Mouse (Mus musculus) Patski (cell line): ENCODE measurements around the gene Neurl2. TPM values are rescaled to one million over a fixed set of nuclear protein-coding genes. Genes with fewer than 3 reads are reported as not detected.
"Not testable (repeated sequence)": the region's sequence is repeated elsewhere in the genome, so short reads cannot be mapped to it uniquely, and the experiment has no call there.

ENCODE experiments used
- ATAC-seq: fragments of 100-300 bp; one replicate; pipeline ENCODE4 v1.8.0; 2021
- CTCF ChIA-PET: fragments of 350-600 bp; sonication (Branson Sonifier 250); formaldehyde crosslinking; loops from one replicate; lab custom pipeline; 2022; ENCODE audit warnings: inconsistent platforms; lab: Charles Lee
- POLR2A ChIA-PET: fragments of 350-600 bp; sonication (Branson Sonifier 250); formaldehyde crosslinking; loops from one replicate; lab custom pipeline; 2022; ENCODE audit warnings: antibody characterized with exemption, inconsistent platforms; lab: Charles Lee
- DNase-seq: peaks from one replicate; pipeline ENCODE4 v3.0.0-alpha.2; 2011; ENCODE audit warnings: low read depth, low spot score
- H3K27me3 ChIP-seq: fragments of 371-371 bp; one replicate; pipeline ENCODE4 v1.5.1; 2021
- CTCF ChIP-seq: fragments of 100-300 bp; IDR thresholded peaks from one replicate; pipeline ENCODE4 v1.5.1; 2021
- in situ Hi-C: fragments of 300-500 bp; cut with MboI; formaldehyde crosslinking; loops from 3 replicates; pipeline ENCODE4 v1.11.1; 2018; ENCODE audit warnings: low pct_unique_long_range_greater_than_20kb, mixed read lengths
- polyA plus RNA-seq: library from polyadenylated mRNA; unstranded; gene quantifications from one replicate; pipeline ENCODE4 v1.2.3, GENCODE M21; 2021

The Neurl2 gene
- 2.6 TPM for polyA plus RNA-seq

- ATAC-seq (peak; percentile 13), DNase-seq (peak; percentile 89)
- no peak for TF ChIP-seq CTCF
- in situ Hi-C loops = no loop called here
- ChIA-PET CTCF (interaction anchor here (1.3 to 2.5 kb wide), 7 partner anchors 11 to 44 kb away, joined by 3 to 10 read pairs (median 4); partner anchors contain the start of genes Acot8, Pltp and Zswim1), POLR2A (interaction anchor here (0.7 to 1.9 kb wide), 5 partner anchors 9 to 77 kb away, joined by 3 to 5 read pairs (median 3); partner anchors contain the start of genes Acot8 and Zswim1)
- H3K27me3 ChIP-seq = no peaks in the 10 kb centered on the region
Measured at GRCm38 (mm10) chr2:164833314-164833959, at the start of gene Neurl2. Neurl2 (minus strand) TSS chr2:164833456.

DNA sequence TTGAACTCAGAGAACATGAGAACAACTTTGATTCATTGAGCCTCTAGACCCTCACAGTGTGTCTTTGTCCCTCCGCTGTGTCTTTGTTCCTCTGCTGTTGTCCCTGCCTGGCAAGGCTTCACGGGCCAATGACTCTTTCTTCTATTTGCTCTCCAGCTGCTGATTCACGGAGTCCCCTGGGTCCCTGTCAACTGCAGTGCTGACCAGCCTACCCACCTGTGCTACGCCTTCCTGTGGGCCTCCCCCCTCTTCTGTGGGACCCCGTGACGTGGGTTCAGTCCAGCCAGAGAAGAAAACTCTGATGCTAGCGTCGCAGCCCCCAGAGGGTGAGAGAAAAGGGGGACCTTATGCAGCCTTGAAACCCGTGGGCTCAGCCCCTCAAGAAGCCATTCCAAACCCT lies 49.4 kb upstream of the Neurl2 start:
- POLR2A ChIA-PET = no interaction called here
- DNase-seq (no peak), ATAC-seq (no peak)
- TF ChIP-seq CTCF = no peak
- CTCF ChIA-PET = no interaction called here
- no peaks in the 10 kb centered on the region for H3K27me3 ChIP-seq
- in situ Hi-C loops = no loop called here

- CTCF ChIA-PET = interaction anchor here (1.0 kb wide), 1 partner anchor 34 kb away, joined by 3 read pairs; no protein-coding TSS in a partner anchor
- H3K27me3 ChIP-seq = no peaks in the 10 kb centered on the region
- ATAC-seq (peak; percentile 74), DNase-seq (peak; percentile 79)
- POLR2A ChIA-PET = interaction anchor here (1.3 to 1.5 kb wide), 4 partner anchors 7 to 45 kb away, joined by 3 to 8 read pairs (median 4); no protein-coding TSS in a partner anchor
- in situ Hi-C loops = no loop called here
- no peak for TF ChIP-seq CTCF
Measured at GRCm38 (mm10) chr2:164879568-164880277, 46.5 kb upstream of the Neurl2 start.

DNA sequence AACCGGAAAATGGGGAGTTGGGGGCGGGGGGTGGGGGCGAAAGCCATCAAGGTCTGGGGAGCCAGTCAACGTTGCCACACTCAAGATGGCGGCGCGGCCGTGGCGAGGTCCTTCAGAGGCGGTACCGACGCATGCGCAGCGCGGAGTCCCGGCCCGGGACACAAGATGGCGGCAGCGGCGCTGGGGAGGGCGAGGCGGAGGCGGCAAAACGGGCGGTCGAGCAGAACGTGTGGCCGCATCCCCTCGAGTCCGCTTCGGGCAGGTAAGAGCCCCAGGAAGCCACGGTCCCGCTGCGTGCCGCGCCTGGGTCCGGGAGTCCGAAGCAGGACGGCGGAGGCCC lies 45.9 kb upstream of the Neurl2 start, which contains the start of gene Pcif1:
TSS of gene Pcif1 (plus strand) at position 77 of the 340 bp plus-strand sequence.
- DNase-seq (no peak), ATAC-seq (peak; percentile 41)
- in situ Hi-C loops = no loop called here
- ChIA-PET CTCF (interaction anchor here (1.5 kb wide), 1 partner anchor 12 kb away, joined by 6 read pairs; no protein-coding TSS in a partner anchor), POLR2A (interaction anchor here (0.9 to 1.7 kb wide), 5 partner anchors 8 to 93 kb away, joined by 3 to 6 read pairs (median 3); partner anchors contain the start of gene Snx21)
- TF ChIP-seq CTCF = no peak
- H3K27me3 ChIP-seq = no peaks in the 10 kb centered on the region

- in situ Hi-C loops = no loop called here
- no peak for TF ChIP-seq CTCF
- H3K27me3 ChIP-seq = no peaks in the 10 kb centered on the region
- ChIA-PET CTCF (interaction anchor here (1.5 to 2.6 kb wide), 3 partner anchors 12 to 44 kb away, joined by 6 to 10 read pairs (median 7); no protein-coding TSS in a partner anchor), POLR2A (interaction anchor here (0.6 to 1.7 kb wide), 6 partner anchors 8 to 93 kb away, joined by 3 to 6 read pairs (median 3); partner anchors contain the start of gene Snx21)
- peak; percentile 46 for ATAC-seq
- DNase-seq = no peak
Measured at GRCm38 (mm10) chr2:164878509-164879227, 45.4 kb upstream of the Neurl2 start.

GRCm38 (mm10) chr2:164877376-164878215 lies 44.3 kb upstream of the Neurl2 start:
- ChIA-PET POLR2A (interaction anchor here (0.6 to 2.6 kb wide), 7 partner anchors 9 to 54 kb away, joined by 3 to 11 read pairs (median 3); no protein-coding TSS in a partner anchor), CTCF (interaction anchor here (1.3 to 2.6 kb wide), 5 partner anchors 10 to 43 kb away, joined by 4 to 10 read pairs (median 7); no protein-coding TSS in a partner anchor)
- in situ Hi-C loops, ATAC-seq, H3K27me3 ChIP-seq, DNase-seq: not testable (repeated sequence)

DNA sequence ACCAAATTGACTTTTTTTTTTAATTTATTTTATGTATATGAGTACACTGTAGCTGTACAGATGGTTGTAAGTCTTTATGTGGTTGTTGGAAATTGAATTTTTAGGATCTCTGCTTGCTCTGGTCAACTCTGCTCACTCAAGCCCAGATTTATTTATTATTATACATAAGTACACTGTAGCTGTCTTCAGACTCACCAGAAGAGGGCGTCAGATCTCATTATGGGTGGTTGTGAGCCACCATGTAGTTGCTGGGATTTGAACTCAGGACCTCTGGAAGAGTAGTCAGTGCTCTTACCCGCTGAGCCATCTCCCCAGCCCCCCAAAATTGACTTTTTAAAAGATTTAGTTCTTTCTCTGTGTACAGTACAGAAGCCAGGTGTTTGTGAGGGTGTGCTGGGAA lies 42.4 kb upstream of the Neurl2 start:
- H3K27me3 ChIP-seq, in situ Hi-C loops, DNase-seq, ATAC-seq: not testable (repeated sequence)
- ChIA-PET CTCF (interaction anchor here (1.4 kb wide), 2 partner anchors 38 kb away, joined by 3 read pairs; no protein-coding TSS in a partner anchor), POLR2A (interaction anchor here (0.6 to 2.8 kb wide), 4 partner anchors 11 to 68 kb away, joined by 3 to 11 read pairs (median 5); no protein-coding TSS in a partner anchor)

- H3K27me3 ChIP-seq = no peaks in the 10 kb centered on the region
- CTCF ChIA-PET = interaction anchor here (1.1 to 1.4 kb wide), 3 partner anchors 8 to 81 kb away, joined by 3 to 4 read pairs (median 3); no protein-coding TSS in a partner anchor
- in situ Hi-C loops = no loop called here
- no peak for TF ChIP-seq CTCF
- POLR2A ChIA-PET = interaction anchor here (2.8 kb wide), 1 partner anchor 10 kb away, joined by 7 read pairs; no protein-coding TSS in a partner anchor
- no peak for ATAC-seq
- no peak for DNase-seq
Measured at GRCm38 (mm10) chr2:164874239-164874769, 41.0 kb upstream of the Neurl2 start.
